Mouse (Mus musculus) limb, embryonic 11.5 days (tissue): ENCODE measurements around the gene P4htm. TPM values are rescaled to one million over a fixed set of nuclear protein-coding genes. Genes with fewer than 3 reads are reported as not detected.
A peak's percentile ranks its signal among the peaks of the same experiment; 100 is the strongest.

Source experiments
- ATAC-seq: fragments of 200-750 bp; cut with Nextera tagmentation; 2 replicates; pipeline ENCODE4 v1.8.0; 2017; ENCODE audit warnings: low read depth; ENCODE audit not compliant: insufficient number of reproducible peaks, low FRiP score, low TSS enrichment
- DNase-seq: peaks from one replicate; pipeline ENCODE4 v3.0.0-alpha.2; 2015; ENCODE audit warnings: low spot score
- H3K27ac ChIP-seq: fragments of 300-500 bp; sonication (generic); replicated peaks from 2 replicates; pipeline ENCODE4 v1.5.1; 2014; ENCODE audit warnings: low read depth, mild to moderate bottlenecking, low read length
- H3K27me3 ChIP-seq: fragments of 300-500 bp; sonication (generic); 2 replicates; pipeline ENCODE4 v1.6.1; 2014; ENCODE audit warnings: mild to moderate bottlenecking, low read length, mixed read lengths; ENCODE audit not compliant: control insufficient read depth, insufficient read depth
- H3K36me3 ChIP-seq: fragments of 300-500 bp; sonication (generic); 2 replicates; pipeline ENCODE4 v1.6.1; 2014; ENCODE audit warnings: mild to moderate bottlenecking, low read length, moderate library complexity, mixed read lengths; ENCODE audit not compliant: control insufficient read depth, insufficient read depth
- H3K4me1 ChIP-seq: fragments of 300-500 bp; sonication (generic); 2 replicates; pipeline ENCODE4 v1.6.1; 2014; ENCODE audit warnings: low read length, mixed read lengths; ENCODE audit not compliant: control insufficient read depth, insufficient read depth
- H3K4me2 ChIP-seq: fragments of 300-500 bp; sonication (generic); 2 replicates; pipeline ENCODE4 v1.6.1; 2014; ENCODE audit warnings: low read depth, mild to moderate bottlenecking, moderate library complexity; ENCODE audit not compliant: severe bottlenecking
- H3K4me3 ChIP-seq: fragments of 300-500 bp; sonication (generic); 2 replicates; pipeline ENCODE4 v1.5.1; 2014; ENCODE audit warnings: low read depth, low read length
- H3K9ac ChIP-seq: fragments of 300-500 bp; sonication (generic); 2 replicates; pipeline ENCODE4 v1.6.1; 2014; ENCODE audit warnings: mild to moderate bottlenecking, low read length
- H3K9me3 ChIP-seq: fragments of 300-500 bp; sonication (generic); 2 replicates; pipeline ENCODE4 v1.6.1; 2016; ENCODE audit warnings: low read length; ENCODE audit not compliant: control insufficient read depth
- WGBS: fragments of 180-500 bp; shearing (Covaris S2); extraction: QIAGEN DNeasy Blood & Tissue Kit; methylation state at CpG from one replicate; pipeline ENCODE4 v1.1.7; 2014; 5-methylcytosine and 5-hydroxymethylcytosine counted together
- polyA plus RNA-seq: library from polyadenylated mRNA; unstranded; fragments of >200 nt; fragmentation: Nextera tagmentation; extraction: Ambion mirVana; gene quantifications from 2 replicates; pipeline ENCODE4 v1.2.1, GENCODE M21; 2014

P4htm gene
- polyA plus RNA-seq, 1 experiment from 2014 or later, result 6.7 TPM

DNA sequence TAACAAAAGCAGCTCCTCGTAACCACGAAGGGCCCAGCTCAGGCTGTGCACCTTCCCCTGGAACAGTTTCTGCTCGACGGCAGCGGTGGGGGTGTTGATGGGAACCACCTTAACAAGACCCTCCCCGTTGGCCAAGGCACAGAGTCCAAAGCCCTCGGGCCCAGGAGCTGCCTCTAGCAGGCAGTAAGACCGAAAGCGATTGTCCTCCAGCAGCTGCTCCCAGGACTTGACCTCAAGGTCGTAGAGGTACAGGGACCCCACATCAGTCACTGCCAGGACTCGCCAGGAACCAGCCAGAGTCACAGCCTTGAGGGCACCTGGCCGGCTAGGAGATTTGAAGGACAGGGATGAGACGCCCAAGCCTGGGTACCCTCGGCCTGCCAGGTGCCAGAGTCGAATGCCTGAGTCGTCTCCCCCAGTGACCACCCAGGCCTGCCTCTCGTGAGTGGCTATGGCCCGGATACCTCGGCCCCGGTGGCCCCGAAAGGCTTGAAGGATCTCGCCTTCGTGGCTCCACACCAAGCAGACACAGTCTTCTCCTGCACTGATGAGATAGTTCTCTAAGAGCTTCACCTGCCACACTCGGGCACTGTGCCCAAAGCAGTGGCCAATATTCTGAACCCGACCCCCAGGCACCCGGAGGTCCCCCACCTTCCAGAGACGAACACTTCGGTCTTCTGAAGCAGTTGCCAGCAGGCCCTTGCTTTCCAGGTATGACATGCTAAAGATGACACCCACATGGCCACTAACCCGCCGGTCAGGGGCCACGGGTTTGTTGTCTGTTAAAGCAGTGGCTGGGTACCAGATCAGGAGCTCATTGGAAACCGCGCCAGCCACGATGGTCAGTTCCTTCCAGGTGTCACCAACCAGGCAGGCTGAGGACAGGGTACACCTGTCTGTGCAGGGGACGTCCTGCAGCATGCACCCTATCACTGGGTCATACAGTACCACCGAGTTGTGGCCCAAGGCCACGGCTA, 21.9 kb downstream of the P4htm start:
- Histone ChIP-seq H3K4me2 (no peak overlapping the region), H3K36me3 (peaks cover 24% of the 10 kb centered on the region), H3K9ac (no peak overlapping the region), H3K4me1 (peaks cover 23% of the 10 kb centered on the region; the same call in 1 of the 2 replicates), H3K27ac (no peak overlapping the region), H3K4me3 (no peak overlapping the region), H3K9me3 (no peaks in the 10 kb centered on the region), H3K27me3 (no peaks in the 10 kb centered on the region)
- 88% methylated on average over 37 of the region's 37 CpGs for WGBS
- DNase-seq, result no peak
- no peak for ATAC-seq

- no peak overlapping the region for H3K9ac ChIP-seq
- no peak overlapping the region for H3K27ac ChIP-seq
- ATAC-seq (no peak), DNase-seq (no peak)
- peaks cover 28% of the 10 kb centered on the region for H3K4me1 ChIP-seq
- no peaks in the 10 kb centered on the region for H3K27me3 ChIP-seq
- H3K4me3 ChIP-seq, result no peak overlapping the region
- no peaks in the 10 kb centered on the region for H3K9me3 ChIP-seq
- WGBS, result 90% methylated on average over 12 of the region's 12 CpGs
- no peak overlapping the region for H3K4me2 ChIP-seq
- H3K36me3 ChIP-seq, result peaks cover 24% of the 10 kb centered on the region
Observed at GRCm38 (mm10) chr9:108574921-108575320, 22.5 kb downstream of the P4htm start.

DNA sequence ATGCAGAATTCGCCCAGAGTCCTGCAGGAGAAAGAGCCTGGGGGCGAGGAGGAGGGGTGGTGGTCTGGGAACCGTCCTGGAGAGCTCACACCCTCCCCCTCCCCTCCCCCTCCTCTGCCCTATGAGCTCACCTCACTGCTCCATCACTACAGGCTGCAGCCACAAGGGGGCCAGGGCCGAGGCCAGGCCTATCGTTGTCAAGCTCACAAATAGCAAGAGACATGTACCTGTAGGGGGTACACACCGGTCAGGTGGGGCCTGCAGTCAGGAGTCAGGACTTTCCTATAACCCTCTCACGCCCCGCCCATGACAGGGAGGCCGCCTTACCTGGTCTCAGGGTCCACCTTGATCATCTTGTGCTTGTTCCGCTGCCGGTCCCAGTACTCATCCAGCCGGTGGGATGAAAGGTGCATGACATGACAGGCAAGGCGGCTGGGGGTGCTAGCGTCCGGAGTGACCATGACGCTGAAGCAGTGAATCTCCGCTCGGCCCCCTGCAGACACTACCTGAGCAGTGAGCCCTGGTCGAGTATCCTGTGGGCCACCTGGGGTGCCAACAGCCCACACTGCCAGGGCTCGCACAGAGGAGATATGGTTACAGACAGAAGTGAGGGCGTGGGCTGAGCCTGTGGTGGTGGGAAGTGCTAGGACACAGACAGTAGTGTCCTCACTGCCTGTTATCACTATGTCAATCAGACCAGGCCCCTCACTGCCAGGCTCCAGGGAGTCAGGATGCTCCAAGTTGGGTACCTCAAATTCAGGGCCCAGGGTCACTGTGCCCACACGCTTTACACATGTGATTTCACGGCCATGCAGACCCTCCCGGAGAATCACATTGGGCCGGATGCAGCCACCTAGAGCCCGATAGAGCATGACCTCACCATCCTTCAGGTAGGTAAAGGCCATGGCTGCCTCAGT, 23.4 kb downstream of the P4htm start:
- WGBS, result 57% methylated on average over 26 of the region's 26 CpGs
- ATAC-seq (no peak), DNase-seq (peak; percentile 83)
- H3K27ac ChIP-seq, result no peak overlapping the region
- H3K36me3 ChIP-seq, result peaks cover 24% of the 10 kb centered on the region
- peaks cover 25% of the 10 kb centered on the region for H3K4me1 ChIP-seq
- H3K9ac ChIP-seq, result no peak overlapping the region
- no peak overlapping the region for H3K4me3 ChIP-seq
- H3K27me3 ChIP-seq, result no peaks in the 10 kb centered on the region
- H3K9me3 ChIP-seq, result no peaks in the 10 kb centered on the region
- H3K4me2 ChIP-seq, result no peak overlapping the region

GRCm38 (mm10) chr9:108572321-108572720, 25.1 kb downstream of the P4htm start:
- DNase-seq (no peak), ATAC-seq (no peak)
- no peak overlapping the region for H3K4me2 ChIP-seq
- WGBS, result 86% methylated on average over 10 of the region's 10 CpGs
- H3K27me3 ChIP-seq, result no peaks in the 10 kb centered on the region
- H3K27ac ChIP-seq, result no peak overlapping the region
- H3K4me3 ChIP-seq, result no peak overlapping the region
- H3K9me3 ChIP-seq, result no peaks in the 10 kb centered on the region
- H3K4me1 ChIP-seq, result peaks cover 25% of the 10 kb centered on the region
- H3K9ac ChIP-seq, result no peak overlapping the region
- H3K36me3 ChIP-seq, result peaks cover 24% of the 10 kb centered on the region

- Histone ChIP-seq H3K27ac (no peak overlapping the region), H3K4me2 (no peak overlapping the region; the same call in 1 of the 2 replicates), H3K9ac (0 out of 2 replicates have a peak overlapping the region, but pooled peaks have one; percentile 3), H3K4me1 (peaks cover 18% of the 10 kb centered on the region), H3K27me3 (no peaks in the 10 kb centered on the region), H3K4me3 (no peak overlapping the region), H3K9me3 (no peaks in the 10 kb centered on the region), H3K36me3 (peaks cover 24% of the 10 kb centered on the region)
- DNase-seq (no peak), ATAC-seq (no peak)
- 96% methylated on average over 16 of the region's 16 CpGs for WGBS
Observed at GRCm38 (mm10) chr9:108571401-108571973, 26.0 kb downstream of the P4htm start.

DNA sequence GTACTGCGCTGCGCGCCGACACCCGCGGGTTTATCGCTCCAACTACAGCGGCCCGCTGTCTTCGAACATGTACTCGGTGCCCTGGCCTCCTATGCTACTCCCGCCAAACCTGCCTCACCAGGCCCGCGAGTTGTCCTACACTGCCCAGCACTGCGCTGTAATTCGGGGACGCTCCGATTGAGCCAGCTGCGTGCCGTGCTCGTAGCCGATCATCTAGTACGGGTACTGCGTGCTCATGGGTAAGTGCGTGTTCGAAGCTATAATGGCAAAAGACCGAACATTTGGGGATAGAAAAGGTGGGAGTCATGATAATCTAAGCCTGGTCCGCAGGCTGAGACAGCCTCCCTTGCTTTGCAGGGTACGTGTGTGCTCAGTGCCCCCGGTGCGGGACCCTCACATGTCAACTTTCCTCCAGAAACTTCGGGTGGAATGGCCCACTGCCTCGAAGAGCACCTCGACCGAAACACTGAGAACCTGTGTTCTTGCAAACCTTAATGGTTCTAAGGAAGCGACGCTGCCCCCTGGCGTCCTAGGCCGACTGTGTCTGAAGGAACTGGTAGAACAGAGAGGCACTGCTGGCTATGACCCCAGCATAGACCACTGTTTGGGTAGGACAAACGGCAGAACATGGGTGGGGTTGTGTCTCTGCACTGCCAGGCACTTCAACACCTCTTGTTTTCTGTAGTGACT, 27.1 kb downstream of the P4htm start:
- Histone ChIP-seq H3K36me3 (peaks cover 20% of the 10 kb centered on the region), H3K4me1 (peaks cover 21% of the 10 kb centered on the region), H3K27ac (peak overlapping the region; percentile 61; the same call in 1 of the 2 replicates), H3K9ac (peak overlapping the region; percentile 60), H3K27me3 (no peaks in the 10 kb centered on the region), H3K4me2 (peak overlapping the region; percentile 97), H3K4me3 (peak overlapping the region; percentile 62), H3K9me3 (no peaks in the 10 kb centered on the region)
- ATAC-seq, result peak; percentile 14; the same call in 1 of the 2 replicates
- DNase-seq, result peak; percentile 88
- 2% methylated on average over 40 of the region's 40 CpGs for WGBS

DNA sequence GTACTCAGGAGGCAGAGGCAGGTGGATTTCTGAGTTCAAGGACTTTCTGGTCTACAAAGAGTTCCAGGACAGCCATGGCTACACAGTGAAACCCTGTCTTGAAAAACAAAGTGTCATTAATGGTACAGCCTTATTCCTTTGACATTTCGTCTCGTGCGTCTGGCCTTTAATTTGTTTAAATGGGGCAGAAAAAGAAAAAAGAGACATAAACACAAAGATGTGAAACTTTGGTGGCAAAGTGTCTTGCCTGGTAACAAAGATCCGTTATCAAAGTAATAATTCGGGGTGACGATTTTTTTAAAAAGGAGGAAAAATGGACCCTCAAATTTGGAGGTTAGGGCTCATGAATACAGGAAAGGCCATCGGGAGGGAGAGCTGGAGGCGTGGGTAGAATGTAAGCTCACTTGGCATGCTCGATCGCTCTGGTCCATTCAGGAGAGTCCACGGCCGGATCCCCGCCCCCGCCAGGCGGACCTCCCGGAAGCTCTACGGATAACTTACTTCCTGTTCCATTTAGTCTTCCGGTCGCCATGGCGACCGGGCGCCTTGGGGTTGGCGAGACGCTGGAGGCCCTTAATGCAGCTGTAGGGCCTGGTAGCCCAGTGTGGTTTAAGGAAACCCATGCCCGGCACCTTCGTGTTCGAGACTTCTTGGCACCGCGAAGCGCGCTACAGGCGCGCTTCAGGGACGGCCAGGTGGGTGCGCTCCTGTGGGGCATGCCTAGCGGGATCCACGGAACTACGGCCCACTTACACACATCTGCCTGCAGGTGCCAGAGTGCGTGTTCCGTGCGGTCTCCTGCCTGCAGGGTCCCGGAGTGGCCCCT, 27.9 kb downstream of the P4htm start, which contains the start of gene Dalrd3:
Gene Dalrd3, plus strand, starts transcription at position 506 of the 826 bp plus-strand sequence.
- peaks cover 21% of the 10 kb centered on the region for H3K4me1 ChIP-seq
- peaks cover 20% of the 10 kb centered on the region for H3K36me3 ChIP-seq
- H3K4me3 ChIP-seq, result peak within 1 kb of the TSS; percentile 62
- ATAC-seq (peak; percentile 52), DNase-seq (peak; percentile 95)
- 8% methylated on average over 42 of the region's 42 CpGs for WGBS
- peak within 1 kb of the TSS; percentile 61; the same call in 1 of the 2 replicates for H3K27ac ChIP-seq
- no peaks in the 10 kb centered on the region for H3K9me3 ChIP-seq
- H3K4me2 ChIP-seq, result peak within 1 kb of the TSS; percentile 97
- H3K27me3 ChIP-seq, result no peaks in the 10 kb centered on the region
- peak within 1 kb of the TSS; percentile 60 for H3K9ac ChIP-seq
